In the genomic region with DNA sequence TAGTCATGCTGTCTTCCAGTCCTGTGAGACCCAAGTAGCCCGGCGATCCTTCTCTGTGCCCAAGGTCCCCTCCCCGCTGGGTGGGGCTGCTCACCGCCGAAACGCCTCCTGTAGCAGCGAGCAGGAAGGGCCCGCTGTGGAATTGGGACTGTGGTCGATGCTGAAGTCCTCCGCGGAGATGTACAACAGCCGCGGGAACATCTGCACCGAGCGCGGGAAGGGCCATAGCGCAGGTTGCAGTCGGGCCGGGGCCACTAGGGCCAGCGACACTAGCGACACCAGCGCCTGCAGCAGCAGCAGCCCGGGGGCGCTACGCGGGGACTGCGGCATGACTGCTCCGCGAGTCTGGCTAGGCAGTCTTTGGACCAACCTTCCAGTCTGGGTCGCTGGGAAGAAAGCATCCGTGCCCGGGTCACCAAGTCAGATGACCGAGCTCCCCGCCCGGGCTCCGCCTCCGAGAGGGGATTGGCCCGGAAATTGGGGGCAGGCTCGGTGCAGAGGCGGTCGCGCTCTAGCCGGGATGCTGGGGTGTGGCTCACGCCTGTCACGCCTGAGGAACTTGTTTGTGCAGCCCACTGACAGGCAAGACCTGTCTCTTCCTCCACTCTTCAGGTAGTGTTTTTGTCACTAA, we compare ENCODE assay signal across 8 mouse cellular contexts. TPM values are rescaled to one million over a fixed set of nuclear protein-coding genes. Genes with fewer than 3 reads are reported as not detected.
DNase-seq lines count a peak whose midpoint lies in the region; ATAC-seq and TF ChIP-seq lines count a peak whose summit lies in the region.

A gene (minus strand): TSS at position 426 of the 631 bp plus-strand sequence.

- H3K9me3 ChIP-seq in forebrain, embryonic 13.5 days (replicated peaks): no peaks in the 10 kb centered on the region
- no peaks in the 10 kb centered on the region for H3K9me3 ChIP-seq in heart, postnatal 0 days (replicated peaks; ENCODE audit: control insufficient read depth, low read length)
- H3K9me3 ChIP-seq in liver, postnatal 0 days (ENCODE audit: low read length): no peaks in the 10 kb centered on the region
- H3K9me3 ChIP-seq in neural tube, embryonic 13.5 days: no peaks in the 10 kb centered on the region

- TF ChIP-seq CTCF in heart, postnatal 0 days (IDR thresholded peaks at IDR 0.05; ENCODE audit: low read depth): peak; percentile 23
- TF ChIP-seq CTCF in liver, postnatal 0 days (IDR thresholded peaks at IDR 0.05; ENCODE audit: low read depth): no peak; the same call in none of the 2 replicates

- peak within 1 kb of the TSS; percentile 63 for H3K4me3 ChIP-seq in forebrain, embryonic 13.5 days
- peak within 1 kb of the TSS; percentile 72 for H3K4me3 ChIP-seq in heart, postnatal 0 days (ENCODE audit: low read depth, low read length)
- H3K4me3 ChIP-seq in liver, postnatal 0 days (ENCODE audit: low read depth, low read length): peak within 1 kb of the TSS; percentile 68
- peak within 1 kb of the TSS; percentile 55 for H3K4me3 ChIP-seq in neural tube, embryonic 13.5 days

- no peak for TF ChIP-seq EP300 in heart, postnatal 0 days (IDR thresholded peaks at IDR 0.05; ENCODE audit: low read depth)
- TF ChIP-seq EP300 in liver, postnatal 0 days (IDR thresholded peaks at IDR 0.05; ENCODE audit: low read depth): 0 out of 2 replicates have a peak, but pooled peaks have one; percentile 19

- no peak within 1 kb of the TSS for H3K27ac ChIP-seq in forebrain, embryonic 13.5 days
- peak within 1 kb of the TSS; percentile 59 for H3K27ac ChIP-seq in heart, postnatal 0 days (ENCODE audit: low read depth)
- H3K27ac ChIP-seq in liver, postnatal 0 days (ENCODE audit: low read depth): peak within 1 kb of the TSS; percentile 72
- 0 out of 2 replicates have a peak within 1 kb of the TSS, but pooled peaks have one; percentile 4 for H3K27ac ChIP-seq in neural tube, embryonic 13.5 days (replicated peaks)

- DNase-seq in ES-CJ7 (ENCODE audit: low read depth, low spot score): peak; percentile 87
- peak; percentile 82 for DNase-seq in heart, postnatal 0 days (ENCODE audit: low spot score)
- DNase-seq in kidney, postnatal 4 days: peak; percentile 93 to 96
- peak; percentile 91 for DNase-seq in liver, postnatal 0 days
- DNase-seq in telencephalon, adult 2 months (ENCODE audit: low read depth, low spot score): peak; percentile 73

- peak within 1 kb of the TSS; percentile 97 for H3K4me2 ChIP-seq in forebrain, embryonic 13.5 days
- peak within 1 kb of the TSS; percentile 76 for H3K4me2 ChIP-seq in heart, postnatal 0 days (ENCODE audit: low read depth, low read length)
- peak within 1 kb of the TSS; percentile 84 for H3K4me2 ChIP-seq in liver, postnatal 0 days (ENCODE audit: low read depth, low read length)
- peak within 1 kb of the TSS; percentile 71 for H3K4me2 ChIP-seq in neural tube, embryonic 13.5 days

- peak; percentile 94 for ATAC-seq in cerebellum, adult (ENCODE audit: insufficient number of reproducible peaks, low FRiP score, low TSS enrichment)
- ATAC-seq in forebrain, embryonic 13.5 days: peak; percentile 79
- ATAC-seq in heart, postnatal 0 days (ENCODE audit: insufficient read depth, low read depth): peak; percentile 95
- ATAC-seq in liver, postnatal 0 days: peak; percentile 97
- peak; percentile 80 for ATAC-seq in neural tube, embryonic 13.5 days (ENCODE audit: low read depth)

- peak within 1 kb of the TSS; percentile 80 for H3K9ac ChIP-seq in forebrain, embryonic 13.5 days
- H3K9ac ChIP-seq in heart, postnatal 0 days (replicated peaks; ENCODE audit: low read depth, low read length): peak within 1 kb of the TSS; percentile 48
- H3K9ac ChIP-seq in liver, postnatal 0 days (replicated peaks): peak within 1 kb of the TSS; percentile 66
- H3K9ac ChIP-seq in neural tube, embryonic 13.5 days: peak within 1 kb of the TSS; percentile 69

- under 1% methylated on average over 43 of the region's 45 CpGs for WGBS in forebrain, embryonic 13.5 days
- WGBS in heart, postnatal 0 days: under 1% methylated on average over 45 of the region's 45 CpGs
- WGBS in liver, postnatal 0 days (ENCODE audit: insufficient replicate concordance): under 1% methylated on average over 45 of the region's 45 CpGs
- WGBS in neural tube, embryonic 13.5 days: 1% methylated on average over 45 of the region's 45 CpGs

- H3K27me3 ChIP-seq in forebrain, embryonic 13.5 days: no peaks in the 10 kb centered on the region
- H3K27me3 ChIP-seq in heart, postnatal 0 days (ENCODE audit: control insufficient read depth, insufficient read depth, low read length): no peaks in the 10 kb centered on the region
- H3K27me3 ChIP-seq in liver, postnatal 0 days (ENCODE audit: insufficient read depth, low read length): no peaks in the 10 kb centered on the region
- H3K27me3 ChIP-seq in neural tube, embryonic 13.5 days: no peaks in the 10 kb centered on the region

- H3K4me1 ChIP-seq in forebrain, embryonic 13.5 days: peaks cover 26% of the 10 kb centered on the region
- no peaks in the 10 kb centered on the region for H3K4me1 ChIP-seq in heart, postnatal 0 days (ENCODE audit: control insufficient read depth, insufficient read depth)
- peaks cover 8% of the 10 kb centered on the region; the same call in 1 of the 2 replicates for H3K4me1 ChIP-seq in liver, postnatal 0 days (ENCODE audit: insufficient read depth)
- peaks cover 20% of the 10 kb centered on the region for H3K4me1 ChIP-seq in neural tube, embryonic 13.5 days (replicated peaks)

- H3K36me3 ChIP-seq in forebrain, embryonic 13.5 days (ENCODE audit: poor library complexity, severe bottlenecking): no peaks in the 10 kb centered on the region
- no peaks in the 10 kb centered on the region for H3K36me3 ChIP-seq in heart, postnatal 0 days (replicated peaks; ENCODE audit: control insufficient read depth, insufficient read depth, low read length)
- peaks cover 2% of the 10 kb centered on the region; the same call in 1 of the 2 replicates for H3K36me3 ChIP-seq in liver, postnatal 0 days (replicated peaks; ENCODE audit: insufficient read depth, low read length)
- H3K36me3 ChIP-seq in neural tube, embryonic 13.5 days: no peaks in the 10 kb centered on the region

RNA-seq across cellular contexts. Expression of the gene that starts here (rescaled TPM):
- 21.4 and 21.6 TPM in 2 replicates for polyA plus RNA-seq in forebrain, embryonic 13.5 days (2015; fragmentation: Nextera tagmentation; extraction: Ambion mirVana)
- total RNA-seq in heart, postnatal 0 days (2014; rRNA removed; ENCODE audit: low replicate concordance): 21.9 and 32.0 TPM in 2 replicates
- 21.4 and 26.5 TPM in 2 replicates for polyA plus RNA-seq in heart, postnatal 0 days (2015; fragmentation: Nextera tagmentation; extraction: Ambion mirVana)
- 21.2 and 22.0 TPM in 2 replicates for polyA plus RNA-seq in liver, postnatal 0 days (2015; fragmentation: Nextera tagmentation; extraction: Ambion mirVana)
- 42.7 and 44.7 TPM in 2 replicates for polyA plus RNA-seq in neural tube, embryonic 13.5 days (2015; fragmentation: Nextera tagmentation; extraction: Ambion mirVana)
